Mouse (Mus musculus): ENCODE measurements around the gene Rdm1. TPM values are rescaled to one million over a fixed set of nuclear protein-coding genes. Genes with fewer than 3 reads are reported as not detected.
"Not testable (repeated sequence)": the region's sequence is repeated elsewhere in the genome, so short reads cannot be mapped to it uniquely, and the experiment has no call there.

The Rdm1 gene
- 17.9 and 19.8 TPM in 2 replicates for polyA plus RNA-seq (2015; fragmentation: Nextera tagmentation; extraction: Ambion mirVana)

GRCm38 (mm10) chr11:101626995-101627856 is at the start of gene Rdm1:
TSS of gene Rdm1 (plus strand) at chr11:101627195.
- peak; percentile 92 for ATAC-seq (ENCODE audit: low FRiP score, low read depth)
- H3K4me2 ChIP-seq: peak within 1 kb of the TSS; percentile 89
- H3K9ac ChIP-seq: peak within 1 kb of the TSS; percentile 50
- H3K27ac ChIP-seq (replicated peaks): peak within 1 kb of the TSS; percentile 84
- H3K4me1 ChIP-seq (replicated peaks): peaks cover 6% of the 10 kb centered on the region; the same call in 1 of the 2 replicates
- under 1% methylated on average over 34 of the region's 34 CpGs for WGBS
- H3K9me3 ChIP-seq: no peaks in the 10 kb centered on the region
- H3K4me3 ChIP-seq: peak within 1 kb of the TSS; percentile 50
- H3K27me3 ChIP-seq: no peaks in the 10 kb centered on the region
- H3K36me3 ChIP-seq: no peaks in the 10 kb centered on the region

DNA sequence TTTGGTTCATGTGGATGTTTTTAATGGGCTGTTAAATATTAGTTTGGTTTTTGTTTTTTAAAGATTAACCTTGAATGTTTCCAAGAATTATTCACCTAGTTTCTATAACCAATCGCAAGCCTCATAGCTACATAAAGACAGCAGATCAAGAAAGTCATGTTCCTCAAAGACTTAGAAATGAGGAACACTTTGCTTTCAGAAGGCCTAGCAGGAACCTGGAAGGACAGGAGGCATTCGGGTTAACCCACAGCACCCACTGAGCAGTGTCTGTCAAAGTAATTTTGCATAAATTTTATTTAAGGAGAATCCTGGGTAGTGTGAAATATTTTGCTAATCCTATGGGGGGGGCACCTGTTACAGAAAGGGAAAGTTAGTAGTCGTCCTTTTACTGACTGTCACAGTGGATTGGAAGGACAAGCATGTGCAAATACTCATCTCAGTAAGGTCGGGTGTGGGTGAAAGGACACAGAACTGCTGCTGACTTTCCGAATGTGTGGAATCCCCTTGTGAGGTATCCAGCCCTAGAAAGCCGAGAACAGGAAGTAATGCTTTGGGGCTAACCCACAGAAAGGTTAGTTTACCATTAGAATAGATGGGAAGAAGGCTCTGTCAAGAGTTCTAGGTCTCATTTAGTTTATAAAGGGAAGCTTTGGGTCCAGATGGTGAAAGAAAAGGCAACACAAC is 45.8 kb upstream of the Rdm1 start:
- no peak for ATAC-seq (ENCODE audit: low FRiP score, low read depth)
- WGBS: 81% methylated on average over 6 of the region's 6 CpGs

GRCm38 (mm10) chr11:101582054-101583035 is 44.6 kb upstream of the Rdm1 start, which contains the start of gene Tmem106a:
TSS of gene Tmem106a (plus strand) at chr11:101582242.
- peak within 1 kb of the TSS; percentile 47 for H3K4me2 ChIP-seq
- peaks cover 38% of the 10 kb centered on the region for H3K36me3 ChIP-seq
- 22% methylated on average over 31 of the region's 31 CpGs for WGBS
- no peaks in the 10 kb centered on the region for H3K27me3 ChIP-seq
- no peak within 1 kb of the TSS for H3K27ac ChIP-seq (replicated peaks)
- peak within 1 kb of the TSS; percentile 19 for H3K4me3 ChIP-seq
- H3K4me1 ChIP-seq (replicated peaks): no peaks in the 10 kb centered on the region
- H3K9me3 ChIP-seq: no peaks in the 10 kb centered on the region
- H3K9ac ChIP-seq: no peak within 1 kb of the TSS
- no peak for ATAC-seq (ENCODE audit: low FRiP score, low read depth)

More for the DNA sequence above, 45.8 kb upstream of the Rdm1 start:
- Histone ChIP-seq H3K27ac (replicated peaks) (no peak overlapping the region), H3K4me1 (replicated peaks) (no peaks in the 10 kb centered on the region), H3K4me2 (no peak overlapping the region), H3K27me3 (no peaks in the 10 kb centered on the region), H3K4me3 (no peak overlapping the region), H3K9me3 (no peaks in the 10 kb centered on the region), H3K9ac (no peak overlapping the region), H3K36me3 (peaks cover 49% of the 10 kb centered on the region)

DNA sequence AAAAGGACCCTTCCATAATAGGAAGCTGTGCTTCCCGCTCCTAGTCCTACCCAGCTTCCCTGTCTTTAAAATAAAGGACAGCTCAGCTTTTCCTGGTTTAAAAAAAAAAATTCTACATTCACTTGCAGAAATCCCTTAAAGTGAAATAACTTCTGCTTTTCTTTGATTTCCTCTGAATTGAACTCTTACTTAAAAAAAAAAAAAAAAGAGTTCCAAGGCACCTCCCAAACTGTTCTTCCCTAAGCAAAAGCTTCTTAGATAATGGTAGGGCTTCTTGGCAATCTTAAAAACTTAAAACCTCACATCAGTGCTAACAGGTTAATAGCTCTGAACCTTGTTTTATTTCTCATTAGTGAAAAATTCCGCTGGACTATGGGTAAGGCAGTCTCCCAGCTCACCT is 43.8 kb upstream of the Rdm1 start:
- ATAC-seq (ENCODE audit: low FRiP score, low read depth): no peak
- H3K4me3 ChIP-seq: no peak overlapping the region
- H3K4me1 ChIP-seq (replicated peaks): no peaks in the 10 kb centered on the region
- no peaks in the 10 kb centered on the region for H3K27me3 ChIP-seq
- no peak overlapping the region for H3K27ac ChIP-seq (replicated peaks)
- 86% methylated on average over 2 of the region's 2 CpGs for WGBS
- peaks cover 29% of the 10 kb centered on the region for H3K36me3 ChIP-seq
- H3K9me3 ChIP-seq: no peaks in the 10 kb centered on the region
- no peak overlapping the region for H3K4me2 ChIP-seq
- no peak overlapping the region for H3K9ac ChIP-seq

DNA sequence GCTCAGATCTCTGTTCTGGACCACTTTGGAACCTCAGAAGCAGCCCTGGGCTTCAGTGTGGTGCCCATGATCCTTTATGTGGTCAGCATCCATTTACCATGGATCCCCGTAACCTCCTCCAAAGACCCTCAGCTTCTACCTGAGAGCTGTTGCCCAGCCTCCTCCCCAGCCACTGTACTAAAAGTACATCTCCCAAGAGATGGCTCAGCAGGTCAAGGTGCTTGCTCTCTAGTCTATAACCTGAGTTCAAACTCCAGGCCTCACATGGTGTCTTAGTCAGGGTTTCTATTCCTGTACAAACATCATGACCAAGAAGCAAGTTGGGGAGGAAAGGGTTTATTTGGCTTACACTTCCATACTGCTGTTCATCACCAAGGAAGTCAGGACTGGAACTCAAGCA is 42.0 kb upstream of the Rdm1 start:
- H3K36me3 ChIP-seq: peaks cover 14% of the 10 kb centered on the region
- H3K27me3 ChIP-seq; H3K9ac ChIP-seq; H3K27ac ChIP-seq (replicated peaks); ATAC-seq (ENCODE audit: low FRiP score, low read depth); H3K4me2 ChIP-seq; H3K4me3 ChIP-seq; H3K9me3 ChIP-seq; H3K4me1 ChIP-seq (replicated peaks): not testable (repeated sequence)
- WGBS: 100% methylated on average over 1 of the region's 1 CpGs

DNA sequence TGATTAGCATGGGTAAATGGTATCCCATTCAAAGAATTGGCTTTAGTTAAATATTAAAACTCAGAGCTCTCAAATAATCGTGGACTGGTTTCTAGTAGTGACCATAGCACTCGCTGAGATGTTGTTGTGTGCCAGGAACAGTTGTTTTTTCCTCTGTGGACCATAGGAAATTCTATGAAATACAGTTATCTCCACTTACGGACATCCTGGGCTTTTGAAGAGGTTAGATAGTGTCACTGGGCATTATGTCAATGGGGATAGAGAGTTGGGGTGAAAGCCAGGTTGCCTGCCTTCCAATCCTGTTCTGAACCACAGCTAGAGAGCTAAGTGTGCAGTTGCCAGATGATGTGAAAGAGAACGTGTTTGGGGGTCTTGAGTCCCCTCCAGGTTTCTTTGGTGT is 41.2 kb upstream of the Rdm1 start:
- Histone ChIP-seq H3K9me3 (no peaks in the 10 kb centered on the region), H3K9ac (no peak overlapping the region), H3K4me2 (no peak overlapping the region), H3K36me3 (peaks cover 7% of the 10 kb centered on the region), H3K27me3 (no peaks in the 10 kb centered on the region), H3K4me1 (replicated peaks) (no peaks in the 10 kb centered on the region), H3K4me3 (no peak overlapping the region), H3K27ac (replicated peaks) (no peak overlapping the region)
- 85% methylated on average over 4 of the region's 4 CpGs for WGBS
- no peak for ATAC-seq (ENCODE audit: low FRiP score, low read depth)

DNA sequence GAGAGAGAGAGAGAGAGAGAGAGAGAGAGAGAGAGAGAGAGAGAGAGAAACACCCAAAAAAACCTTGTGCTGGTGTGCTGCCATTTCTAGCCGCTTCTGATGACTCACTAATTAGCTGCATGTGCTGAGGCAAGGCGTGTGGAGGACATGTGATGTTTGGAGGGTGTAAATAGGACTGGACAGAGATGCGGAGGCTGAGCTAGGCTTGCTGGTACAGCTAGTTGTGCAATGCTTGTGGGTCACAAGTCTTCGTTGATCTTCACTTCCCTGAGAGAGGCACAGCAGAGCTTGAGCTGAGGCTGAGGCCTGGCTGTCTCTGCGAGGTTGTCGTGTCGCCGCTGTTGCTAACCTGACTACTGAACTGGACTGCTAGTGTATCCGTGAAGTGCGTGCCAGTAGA is 39.3 kb upstream of the Rdm1 start:
- H3K36me3 ChIP-seq: no peaks in the 10 kb centered on the region
- ATAC-seq (ENCODE audit: low FRiP score, low read depth): no peak
- H3K27ac ChIP-seq (replicated peaks): no peak overlapping the region

DNA sequence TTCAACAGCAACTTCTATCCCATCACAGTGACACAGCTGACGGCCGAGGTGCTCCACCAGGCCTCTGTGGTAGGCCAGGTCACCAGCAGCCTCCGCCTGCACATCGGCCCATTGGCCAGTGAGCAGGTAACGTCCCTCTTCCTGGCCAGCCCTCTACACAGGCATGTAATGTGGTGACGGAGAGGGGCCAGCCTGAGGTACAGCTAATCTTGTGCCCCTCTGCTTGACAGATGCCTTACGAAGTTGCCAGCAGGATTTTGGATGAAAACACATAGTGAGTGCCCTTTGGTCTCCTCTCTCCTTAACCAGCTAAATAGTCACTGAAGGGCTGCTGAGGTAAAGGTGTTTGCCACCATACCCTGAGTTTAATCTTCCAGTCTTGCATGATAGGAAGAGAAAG is 38.1 kb upstream of the Rdm1 start:
- no peaks in the 10 kb centered on the region for H3K9me3 ChIP-seq
- H3K4me1 ChIP-seq (replicated peaks): no peaks in the 10 kb centered on the region
- no peak overlapping the region for H3K9ac ChIP-seq
- no peak overlapping the region for H3K27ac ChIP-seq (replicated peaks)
- H3K4me3 ChIP-seq: no peak overlapping the region
- no peak overlapping the region for H3K4me2 ChIP-seq
- no peaks in the 10 kb centered on the region for H3K36me3 ChIP-seq
- WGBS: 94% methylated on average over 7 of the region's 7 CpGs
- no peaks in the 10 kb centered on the region for H3K27me3 ChIP-seq
- ATAC-seq (ENCODE audit: low FRiP score, low read depth): no peak

More for the DNA sequence above, 39.3 kb upstream of the Rdm1 start:
- no peaks in the 10 kb centered on the region for H3K27me3 ChIP-seq
- H3K4me2 ChIP-seq: no peak overlapping the region
- H3K9ac ChIP-seq: no peak overlapping the region
- H3K4me1 ChIP-seq (replicated peaks): no peaks in the 10 kb centered on the region
- WGBS: 88% methylated on average over 10 of the region's 10 CpGs
- H3K9me3 ChIP-seq: no peaks in the 10 kb centered on the region
- H3K4me3 ChIP-seq: no peak overlapping the region

- Histone ChIP-seq H3K27ac (replicated peaks) (no peak overlapping the region), H3K4me2 (no peak overlapping the region), H3K4me1 (replicated peaks) (no peaks in the 10 kb centered on the region), H3K9ac (no peak overlapping the region), H3K9me3 (no peaks in the 10 kb centered on the region), H3K27me3 (no peaks in the 10 kb centered on the region), H3K4me3 (no peak overlapping the region), H3K36me3 (no peaks in the 10 kb centered on the region)
- 28% methylated on average over 5 of the region's 5 CpGs for WGBS
- no peak for ATAC-seq (ENCODE audit: low FRiP score, low read depth)
These were observed 37.6 kb upstream of the Rdm1 start for GRCm38 (mm10) chr11:101589444-101589843.

DNA sequence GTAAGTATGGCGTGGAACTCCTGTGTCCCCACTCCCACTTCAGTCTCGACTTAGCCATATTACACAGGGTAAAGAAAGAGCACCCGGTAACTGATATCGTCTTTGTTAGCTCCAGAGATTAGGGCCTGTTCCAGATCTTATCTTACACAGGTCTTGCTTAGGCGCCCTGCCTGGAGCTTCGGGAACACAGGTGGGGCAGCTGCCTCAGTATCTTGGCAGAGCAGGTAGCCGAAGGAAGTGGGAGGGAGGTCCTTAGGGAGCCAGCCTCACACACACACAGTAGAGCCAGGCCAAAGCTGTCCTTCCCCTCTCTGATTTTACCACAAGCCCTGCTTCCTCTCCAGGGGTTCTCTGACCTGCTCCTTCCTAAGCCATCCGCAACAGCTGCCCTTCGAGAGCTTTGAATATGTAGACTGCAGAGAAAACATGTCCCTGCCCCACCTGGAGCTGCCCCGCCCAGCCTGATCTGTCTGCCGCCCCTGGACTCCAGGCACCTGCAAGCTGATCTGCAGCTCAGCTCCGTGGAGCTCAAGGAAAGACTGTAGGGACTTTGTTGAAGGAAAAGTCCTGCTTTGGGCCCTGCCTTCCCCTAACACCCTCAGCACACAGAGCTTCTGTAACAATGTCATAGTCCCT is 36.9 kb upstream of the Rdm1 start:
- Histone ChIP-seq H3K9ac (no peak overlapping the region), H3K4me2 (no peak overlapping the region), H3K27ac (replicated peaks) (no peak overlapping the region), H3K27me3 (no peaks in the 10 kb centered on the region), H3K4me3 (no peak overlapping the region), H3K36me3 (no peaks in the 10 kb centered on the region), H3K4me1 (replicated peaks) (no peaks in the 10 kb centered on the region), H3K9me3 (no peaks in the 10 kb centered on the region)
- 82% methylated on average over 12 of the region's 12 CpGs for WGBS
- no peak for ATAC-seq (ENCODE audit: low FRiP score, low read depth)

GRCm38 (mm10) chr11:101599156-101599555 is 27.8 kb upstream of the Rdm1 start, which contains the start of gene Gm11634:
TSS of gene Gm11634 (minus strand) at chr11:101599256.
- peaks cover 2% of the 10 kb centered on the region for H3K4me1 ChIP-seq (replicated peaks)
- ATAC-seq (ENCODE audit: low FRiP score, low read depth): no peak
- 81% methylated on average over 6 of the region's 6 CpGs for WGBS
- H3K9me3 ChIP-seq: no peaks in the 10 kb centered on the region
- H3K9ac ChIP-seq: no peak within 1 kb of the TSS
- H3K36me3 ChIP-seq: no peaks in the 10 kb centered on the region
- no peaks in the 10 kb centered on the region for H3K27me3 ChIP-seq
- H3K27ac ChIP-seq (replicated peaks): no peak within 1 kb of the TSS
- H3K4me2 ChIP-seq: no peak within 1 kb of the TSS
- H3K4me3 ChIP-seq: no peak within 1 kb of the TSS
